8 mouse cellular contexts compared by ENCODE assay signal in genomic region chr2:128698693-128699181, GRCm38 (mm10). TPM values are rescaled to one million over a fixed set of nuclear protein-coding genes. Genes with fewer than 3 reads are reported as not detected.
DNase-seq lines count a peak whose midpoint lies in the region; ATAC-seq and TF ChIP-seq lines count a peak whose summit lies in the region.

Gene Mertk (plus strand): TSS chr2:128698956.

- ATAC-seq in embryonic facial prominence, embryonic 12.5 days (ENCODE audit: insufficient number of reproducible peaks, insufficient read depth, low FRiP score, low TSS enrichment): peak; percentile 91

- H3K4me3 ChIP-seq in embryonic facial prominence, embryonic 12.5 days: peak within 1 kb of the TSS; percentile 80
- H3K4me3 ChIP-seq in heart, adult 2 months: peak within 1 kb of the TSS; percentile 75
- peak within 1 kb of the TSS; percentile 71 for H3K4me3 ChIP-seq in kidney, adult 2 months (ENCODE audit: insufficient read depth, low read depth, low read length)
- peak within 1 kb of the TSS; percentile 45; the same call in 1 of the 2 replicates for H3K4me3 ChIP-seq in spleen, adult 2 months (ENCODE audit: extremely low read depth, insufficient read depth, insufficient read length)

- H3K9ac ChIP-seq in embryonic facial prominence, embryonic 12.5 days: peak within 1 kb of the TSS; percentile 81
- H3K9ac ChIP-seq in heart, adult 2 months (ENCODE audit: low read depth, low read length): peak within 1 kb of the TSS; percentile 71

- WGBS in embryonic facial prominence, embryonic 12.5 days: under 1% methylated on average over 30 of the region's 30 CpGs
- WGBS in heart, adult 2 months: 2% methylated on average over 30 of the region's 30 CpGs
- 1% methylated on average over 30 of the region's 30 CpGs for WGBS in kidney, adult 2 months
- 2% methylated on average over 30 of the region's 30 CpGs for WGBS in spleen, adult 2 months

- peak within 1 kb of the TSS; percentile 71 for H3K4me2 ChIP-seq in embryonic facial prominence, embryonic 12.5 days (replicated peaks)

- DNase-seq in spleen, adult 18-20 months: peak; percentile 36 to 48
- no peak for DNase-seq in spleen, adult 12 weeks (ENCODE audit: low spot score)
- peak; percentile 87 to 92 for DNase-seq in heart, adult 2 months
- DNase-seq in kidney, adult 2 months: peak; percentile 98
- DNase-seq in left cerebral cortex, postnatal 4 days: peak; percentile 79
- DNase-seq in mesoderm, embryonic 11.5 days (ENCODE audit: low read depth, low spot score): peak; percentile 92
- peak in 1 of 2 experiments; percentile 24 for DNase-seq in spleen, adult 2 months (ENCODE audit: low read depth in 1 of 2, low spot score in 2 of 2)

- peaks cover 6% of the 10 kb centered on the region for H3K4me1 ChIP-seq in embryonic facial prominence, embryonic 12.5 days
- no peaks in the 10 kb centered on the region for H3K4me1 ChIP-seq in heart, adult 2 months (ENCODE audit: control insufficient read depth, insufficient read depth, low read length)
- peaks cover 14% of the 10 kb centered on the region for H3K4me1 ChIP-seq in kidney, adult 2 months (ENCODE audit: control insufficient read depth, insufficient read depth, low read length)
- H3K4me1 ChIP-seq in spleen, adult 2 months (ENCODE audit: control insufficient read depth, insufficient read depth, insufficient read length): no peaks in the 10 kb centered on the region; the same call in 1 of the 2 replicates

- H3K27ac ChIP-seq in embryonic facial prominence, embryonic 12.5 days: peak within 1 kb of the TSS; percentile 91
- H3K27ac ChIP-seq in heart, adult 2 months: peak within 1 kb of the TSS; percentile 88
- peak within 1 kb of the TSS; percentile 93 for H3K27ac ChIP-seq in kidney, adult 2 months (ENCODE audit: insufficient read depth, low read depth, low read length)
- peak within 1 kb of the TSS; percentile 74 for H3K27ac ChIP-seq in spleen, adult 2 months (ENCODE audit: insufficient read depth, low read length)

- H3K79me2 ChIP-seq in heart, adult 2 months (replicated peaks; ENCODE audit: control insufficient read depth, insufficient read depth, low read length): no peaks in the 10 kb centered on the region

- H3K36me3 ChIP-seq in embryonic facial prominence, embryonic 12.5 days: peaks cover 3% of the 10 kb centered on the region; the same call in 1 of the 2 replicates
- H3K36me3 ChIP-seq in heart, adult 2 months (ENCODE audit: control insufficient read depth, insufficient read depth, low read length): no peaks in the 10 kb centered on the region
- H3K36me3 ChIP-seq in kidney, adult 2 months (ENCODE audit: control insufficient read depth, insufficient read depth, low read length): no peaks in the 10 kb centered on the region
- H3K36me3 ChIP-seq in spleen, adult 2 months (ENCODE audit: control insufficient read depth, insufficient read depth, low read length): no peaks in the 10 kb centered on the region

- no peaks in the 10 kb centered on the region for H3K9me3 ChIP-seq in embryonic facial prominence, embryonic 12.5 days

- intact Hi-C loops in heart, adult 2 months (cut with DNase I): loop anchor here (1.0 to 2.0 kb wide), 2 partner anchors 54 to 119 kb away; no protein-coding TSS in a partner anchor
- intact Hi-C loops in left cerebral cortex, postnatal 4 days (cut with DNase I): loop anchor here (2.0 kb wide), 1 partner anchor 118 kb away; no protein-coding TSS in a partner anchor

- TF ChIP-seq CTCF in heart, adult 2 months (IDR thresholded peaks at IDR 0.05): no peak
- TF ChIP-seq CTCF in kidney, adult 2 months (conservative IDR thresholded peaks at IDR 0.05; ENCODE audit: insufficient read depth, insufficient read length, low read depth, low read length): no peak
- TF ChIP-seq CTCF in spleen, adult 2 months (IDR thresholded peaks at IDR 0.05; ENCODE audit: extremely low read depth, insufficient read depth, insufficient read length, insufficient replicate concordance): no peak

- H3K27me3 ChIP-seq in embryonic facial prominence, embryonic 12.5 days: no peaks in the 10 kb centered on the region
- H3K27me3 ChIP-seq in heart, adult 2 months (ENCODE audit: control insufficient read depth, insufficient read depth, low read length): no peaks in the 10 kb centered on the region
- no peaks in the 10 kb centered on the region for H3K27me3 ChIP-seq in kidney, adult 2 months (replicated peaks; ENCODE audit: control insufficient read depth, insufficient read depth, low read length)
- H3K27me3 ChIP-seq in spleen, adult 2 months (ENCODE audit: control insufficient read depth, insufficient read depth, low read length): peaks cover 18% of the 10 kb centered on the region; the same call in 1 of the 2 replicates

- 0 out of 2 replicates have a peak, but pooled peaks have one; percentile 12 for TF ChIP-seq EP300 in heart, adult 2 months (IDR thresholded peaks at IDR 0.05; ENCODE audit: insufficient read depth, low read depth, low read length)

- peak; percentile 88 for TF ChIP-seq POLR2A in heart, adult 2 months (IDR thresholded peaks at IDR 0.05; ENCODE audit: insufficient read depth, low read depth, low read length)
- TF ChIP-seq POLR2A in kidney, adult 2 months (IDR thresholded peaks at IDR 0.05; ENCODE audit: low read depth, low read length): peak; percentile 93
- TF ChIP-seq POLR2A in spleen, adult 2 months (IDR thresholded peaks at IDR 0.05; ENCODE audit: low read depth, low read length): peak; percentile 48; the same call in 1 of the 2 replicates

RNA-seq across cellular contexts. Expression of gene Mertk, which starts in this region (rescaled TPM):
- 14.0 and 15.0 TPM in 2 replicates for polyA plus RNA-seq in embryonic facial prominence, embryonic 12.5 days (2016; fragmentation: Nextera tagmentation; extraction: Ambion mirVana)
- 1 to 10 TPM; 4.0 to 6.5 TPM for total RNA-seq in heart, adult 2 months (2021)
- polyA plus RNA-seq in heart, adult 2 months (2012; rRNA removed): 2.5 and 3.3 TPM in 2 replicates
- 12.4 and 13.3 TPM in 2 replicates for polyA plus RNA-seq in kidney, adult 2 months (2012; rRNA removed)
- 1 to 10 TPM; 3.8 to 4.0 TPM for total RNA-seq in left cerebral cortex, postnatal 4 days (2021)
- 6.9 and 9.2 TPM in 2 replicates for polyA plus RNA-seq in spleen, adult 2 months (2012; rRNA removed)
